Mouse (Mus musculus): ENCODE results near the gene B3galt4.

DNA sequence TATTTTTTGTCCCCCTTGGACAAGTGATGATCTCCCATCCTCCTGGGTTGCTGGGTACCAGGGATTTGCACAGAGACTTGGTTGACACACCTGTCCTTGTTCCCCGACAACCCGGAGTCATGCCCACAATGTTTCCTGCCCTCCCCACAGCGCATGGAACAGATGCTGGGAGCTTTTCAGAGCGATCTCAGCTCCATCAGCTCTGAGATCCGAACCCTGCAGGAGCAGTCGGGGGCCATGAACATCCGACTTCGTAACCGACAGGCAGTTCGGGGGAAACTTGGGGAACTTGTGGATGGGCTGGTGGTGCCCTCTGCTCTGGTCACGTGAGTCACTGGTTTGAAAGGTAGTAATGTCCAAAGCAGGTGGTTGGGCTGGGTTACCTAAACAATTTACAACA is 7.2 kb upstream of the B3galt4 start:
- TF ChIP-seq CTCF (IDR thresholded peaks at IDR 0.05; ENCODE audit: low read depth) (no peak), EP300 (IDR thresholded peaks at IDR 0.05; ENCODE audit: low read depth) (no peak)

Measured in heart, postnatal 0 days (tissue).